Mouse (Mus musculus): ENCODE measurements around the gene Isl1.

The Isl1 gene

DNA sequence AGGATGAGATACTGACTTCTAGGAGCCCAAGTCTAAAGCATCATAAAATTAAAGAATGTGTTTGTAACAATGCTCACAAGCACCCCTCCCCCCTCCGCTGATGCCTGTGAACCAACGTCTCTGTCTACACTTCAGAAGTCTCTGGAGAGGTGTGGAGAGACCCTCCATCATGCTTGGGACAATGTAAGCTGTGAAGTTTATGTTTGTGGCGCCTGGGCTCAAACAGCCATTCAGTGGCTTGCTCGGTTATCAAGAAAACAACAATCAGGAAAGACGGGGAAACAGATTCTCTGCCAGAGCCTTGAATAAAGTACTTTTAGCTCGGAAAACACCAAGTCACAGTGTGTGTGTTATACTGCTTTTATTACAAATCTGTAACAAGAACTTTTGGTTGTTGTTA, 14.8 kb downstream of the Isl1 start:
- no peak for DNase-seq (ENCODE audit: low spot score)

GRCm38 (mm10) chr13:116294151-116294461, 15.4 kb downstream of the Isl1 start:
- no peak for DNase-seq (ENCODE audit: low spot score)

GRCm38 (mm10) chr13:116293301-116294150, 16.0 kb downstream of the Isl1 start:
- DNase-seq (ENCODE audit: low spot score): no peak

- DNase-seq (ENCODE audit: low spot score): no peak
Observed at GRCm38 (mm10) chr13:116289655-116290054, 19.8 kb downstream of the Isl1 start.

DNA sequence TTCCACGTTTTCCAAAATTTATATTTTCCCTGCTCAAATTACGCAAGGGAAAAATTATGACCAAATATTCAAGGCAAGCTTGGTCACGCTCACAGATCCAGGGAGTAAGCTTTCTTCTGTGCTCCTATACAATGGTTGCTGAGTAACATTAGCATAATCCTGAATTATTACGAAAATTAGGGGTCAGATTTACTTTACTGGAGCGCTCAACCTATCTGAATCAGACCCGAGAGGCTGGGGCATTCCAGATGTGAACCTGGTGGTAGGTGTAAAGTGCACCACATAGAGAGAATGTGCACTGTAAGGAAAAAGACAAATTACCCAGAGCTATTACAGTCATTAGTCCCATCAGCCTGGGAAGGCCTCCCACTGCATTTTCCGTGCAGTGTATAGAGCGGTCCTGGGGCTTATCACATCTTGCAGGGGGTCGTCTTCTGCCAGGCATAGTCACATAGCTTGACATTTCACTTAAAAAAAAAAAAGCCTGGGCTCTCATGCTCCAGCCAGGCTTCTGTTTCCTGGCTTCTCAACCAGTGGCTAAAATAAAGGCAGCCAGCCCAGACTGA, 30.2 kb downstream of the Isl1 start:
- no peak for DNase-seq (ENCODE audit: low spot score)

Data from yolk sac, embryonic 10.5 days (tissue).